Mouse (Mus musculus) cerebellum, adult 11 months (tissue): Measurements from ENCODE around the gene Aspdh.

Source experiments
- DNase-seq: peaks from one replicate; pipeline ENCODE4 v3.0.0; 2022

Aspdh gene

GRCm38 (mm10) chr7:44472558-44472885 is 7.3 kb downstream of the Aspdh start:
- peak; percentile 18 for DNase-seq

- DNase-seq: peak; percentile 47
Measured at GRCm38 (mm10) chr7:44472961-44473646, 7.9 kb downstream of the Aspdh start.

- no peak for DNase-seq
Measured at GRCm38 (mm10) chr7:44474419-44474818, 9.2 kb downstream of the Aspdh start.

DNA sequence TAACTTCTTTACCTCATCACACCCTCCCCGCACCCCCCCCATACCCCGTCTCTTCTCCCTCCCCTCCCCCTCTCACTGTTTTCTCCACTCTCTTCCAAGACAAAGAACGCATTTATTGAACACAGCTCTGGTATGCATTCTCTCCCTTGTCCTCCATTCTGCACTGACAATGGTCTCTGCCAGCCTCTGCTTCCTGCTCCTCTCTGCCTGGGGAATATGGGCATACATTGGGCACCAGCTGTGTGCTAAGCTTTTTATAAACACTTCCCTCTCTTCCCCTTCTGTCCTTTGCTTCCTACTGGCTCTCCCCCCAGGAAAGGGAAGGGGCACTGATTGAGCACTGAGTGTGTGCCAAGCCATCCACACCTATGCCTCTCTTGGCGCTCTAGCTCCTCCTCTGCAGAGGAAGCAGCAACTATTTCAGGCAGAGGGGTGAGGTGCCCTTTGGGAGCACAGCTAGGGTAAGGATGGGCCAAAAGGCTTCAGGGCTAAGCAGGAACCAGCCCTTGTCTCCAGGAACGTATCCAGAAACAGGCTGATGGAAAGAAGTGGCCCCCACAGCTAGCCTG is 9.9 kb downstream of the Aspdh start:
- no peak for DNase-seq

DNA sequence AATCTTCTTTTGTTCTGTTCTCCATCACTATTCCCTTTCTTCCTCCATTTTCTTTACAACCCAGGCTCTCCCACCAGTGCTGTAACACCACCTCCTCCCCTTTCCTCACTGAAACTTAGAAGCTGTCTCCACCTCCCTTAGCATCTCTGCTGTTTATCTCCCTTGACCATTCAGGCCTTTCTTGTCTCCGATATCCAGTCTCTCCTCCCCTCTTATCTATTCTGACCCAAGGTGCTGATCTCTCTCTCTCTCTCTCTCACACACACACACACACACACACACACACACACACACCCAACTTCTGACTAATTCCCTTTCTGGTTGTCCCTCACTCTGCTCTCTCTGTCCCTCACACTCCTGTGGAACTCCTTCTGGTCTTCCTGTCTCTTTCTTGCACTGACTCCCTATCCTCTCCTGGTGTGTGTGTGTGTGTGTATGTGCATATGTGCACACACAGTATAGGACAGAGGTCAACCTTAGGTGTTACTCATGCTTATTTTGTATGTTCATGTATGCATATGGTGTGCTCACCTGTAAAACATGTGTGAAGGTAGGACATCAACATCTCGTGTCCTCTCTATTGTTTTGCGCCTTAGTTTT is 17.7 kb downstream of the Aspdh start:
- no peak for DNase-seq

DNA sequence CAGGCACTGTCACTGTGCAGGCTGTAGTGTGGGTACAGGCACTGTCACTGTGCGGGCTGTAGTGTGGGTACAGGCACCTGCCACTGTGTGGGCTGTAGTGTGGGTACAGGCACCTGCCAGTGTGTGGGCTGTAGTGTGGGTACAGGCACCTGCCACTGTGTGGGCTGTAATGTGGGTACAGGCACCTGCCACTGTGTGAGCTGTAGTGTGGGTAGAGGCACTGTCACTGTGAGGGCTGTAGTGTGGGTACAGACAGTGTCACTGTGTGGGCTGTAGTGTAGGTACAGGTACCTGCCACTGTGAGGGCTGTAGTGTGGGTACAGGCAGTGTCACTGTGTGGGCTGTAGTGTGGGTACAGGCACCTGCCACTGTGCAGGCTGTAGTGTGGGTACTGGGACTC is 18.9 kb downstream of the Aspdh start:
- no peak for DNase-seq

- DNase-seq: peak; percentile 79
Measured at GRCm38 (mm10) chr7:44484841-44485571, 19.8 kb downstream of the Aspdh start.

DNA sequence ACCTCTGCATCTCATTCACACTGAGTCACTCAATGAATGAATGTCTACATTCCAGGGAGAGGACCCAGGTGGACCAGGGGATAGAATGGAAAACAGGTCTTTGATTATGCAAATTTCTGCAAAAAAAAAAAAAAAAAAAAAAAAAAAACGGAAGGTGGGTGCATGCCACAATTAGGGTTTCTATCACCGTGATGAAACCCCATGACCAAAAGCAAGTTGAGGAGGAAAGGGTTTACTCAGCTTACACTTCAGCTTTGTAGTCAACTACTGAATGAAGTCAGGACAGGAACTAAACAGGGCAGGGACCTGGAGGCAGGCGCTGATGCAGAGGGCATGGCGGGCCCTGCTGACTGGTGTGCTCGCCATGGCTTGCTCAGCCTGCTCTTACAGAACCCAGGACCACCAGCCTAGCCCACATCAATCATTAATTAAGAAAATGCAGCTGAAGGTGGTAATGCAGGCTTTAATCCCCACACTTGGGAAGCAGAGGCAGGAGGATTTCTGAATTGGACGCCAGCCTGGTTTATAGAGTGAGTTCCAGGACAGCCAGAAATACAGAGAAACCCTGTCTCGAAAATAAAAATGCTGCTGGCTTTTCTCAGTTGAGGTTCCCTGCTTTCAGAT is 20.5 kb downstream of the Aspdh start:
- no peak for DNase-seq

DNA sequence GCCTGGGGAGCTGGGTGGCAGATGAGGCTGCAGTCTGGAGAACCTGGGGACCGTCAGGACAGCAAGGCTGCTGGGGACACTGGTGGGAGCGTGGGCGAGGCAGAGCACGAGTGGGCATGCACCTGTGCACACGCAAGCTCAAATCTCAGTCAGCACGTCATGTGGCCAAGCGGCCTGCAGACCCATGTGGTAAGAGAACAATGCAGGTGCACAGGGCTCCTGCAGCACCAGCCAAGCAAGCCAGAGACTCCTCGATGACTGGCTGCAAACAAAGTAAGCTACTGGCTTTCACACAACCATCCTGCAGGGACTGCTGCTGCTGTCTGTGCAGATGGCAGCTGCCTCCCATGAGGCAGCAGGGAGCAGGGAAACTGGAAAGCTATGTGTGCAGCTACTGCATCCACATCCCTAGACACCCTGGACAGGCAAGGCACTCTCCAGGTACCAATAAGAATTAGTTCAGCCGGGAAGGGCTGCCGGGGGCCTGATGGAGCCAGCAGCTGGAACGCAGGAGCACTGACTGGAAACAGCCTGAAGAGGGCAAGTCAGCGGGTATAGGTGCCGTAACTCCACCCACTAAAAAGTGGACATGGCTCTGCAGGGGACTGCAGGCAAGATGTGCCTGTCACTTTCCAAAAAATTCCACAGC is 21.9 kb downstream of the Aspdh start:
- no peak for DNase-seq

- no peak for DNase-seq
Measured at GRCm38 (mm10) chr7:44487936-44488335, 22.7 kb downstream of the Aspdh start.

DNA sequence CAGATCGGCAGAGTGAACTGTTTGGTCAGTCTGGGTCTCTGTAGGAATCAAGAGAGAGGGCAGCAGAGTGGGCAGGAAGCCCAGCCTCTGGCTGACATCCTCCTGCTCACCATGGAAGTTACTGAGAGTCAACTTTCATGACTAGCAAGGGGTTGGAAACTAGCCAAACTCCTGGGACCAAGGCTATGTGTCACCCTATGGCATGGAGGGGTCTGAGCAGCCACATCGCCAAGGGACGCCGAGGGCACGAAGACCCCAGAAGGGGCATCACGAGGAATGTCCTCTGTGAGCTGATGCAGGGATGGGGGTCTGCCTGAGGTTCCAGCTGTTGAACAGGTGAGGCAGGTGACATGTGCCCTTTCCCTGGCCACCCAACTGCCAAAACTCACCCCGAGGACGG is 23.4 kb downstream of the Aspdh start:
- no peak for DNase-seq

DNA sequence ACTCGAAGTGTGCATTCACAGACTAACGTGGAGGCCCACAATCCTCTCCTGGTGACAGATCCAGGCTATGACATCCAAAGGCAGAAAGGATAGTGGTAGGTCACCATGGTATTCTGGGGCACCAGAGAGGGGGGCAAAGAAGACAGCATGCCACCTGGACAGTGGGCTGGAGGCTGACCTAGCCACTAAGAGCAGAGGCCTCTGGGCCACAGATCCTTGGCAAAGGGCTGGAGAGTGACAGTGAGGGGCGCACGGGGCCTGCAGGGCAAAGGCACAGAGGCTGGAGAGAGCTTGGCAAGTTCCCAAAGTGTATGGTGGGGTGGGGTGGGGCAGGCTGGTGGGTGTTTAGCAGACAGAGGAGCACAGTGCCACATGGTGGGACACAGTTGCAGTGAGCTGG is 25.1 kb downstream of the Aspdh start:
- DNase-seq: no peak

GRCm38 (mm10) chr7:44491391-44491790 is 26.2 kb downstream of the Aspdh start:
- no peak for DNase-seq

DNA sequence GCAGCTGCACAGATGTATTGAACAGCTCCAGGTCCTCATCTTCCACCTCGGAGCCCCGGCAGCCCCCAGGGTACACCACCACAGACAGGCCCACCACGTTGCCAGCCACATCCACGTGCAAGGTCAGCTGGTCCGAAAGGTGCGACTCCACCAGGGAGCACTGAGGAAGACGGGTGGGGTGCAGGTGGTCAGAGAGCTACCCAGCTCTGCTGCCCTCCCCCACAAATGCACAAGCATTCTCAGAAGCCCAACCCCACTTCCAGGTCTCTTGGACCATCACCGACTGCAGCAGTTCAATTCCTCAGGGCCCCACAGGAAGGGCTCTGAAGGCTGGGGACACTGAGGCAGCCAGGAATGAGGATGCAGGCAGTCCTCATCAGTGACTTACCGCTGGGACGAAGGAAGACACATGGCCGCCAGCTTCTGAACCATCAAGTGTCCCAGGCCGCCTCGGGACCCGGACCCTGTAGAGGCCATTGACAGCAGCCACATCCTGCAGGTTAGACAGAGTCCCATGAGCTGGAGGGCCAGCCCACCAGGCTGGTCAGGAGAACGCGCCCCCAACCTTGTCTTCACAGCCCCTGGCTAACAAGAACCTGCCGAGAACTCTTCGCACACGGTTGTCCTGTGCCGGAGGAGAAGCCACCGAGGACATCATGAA is 27.1 kb downstream of the Aspdh start:
- DNase-seq: no peak

DNA sequence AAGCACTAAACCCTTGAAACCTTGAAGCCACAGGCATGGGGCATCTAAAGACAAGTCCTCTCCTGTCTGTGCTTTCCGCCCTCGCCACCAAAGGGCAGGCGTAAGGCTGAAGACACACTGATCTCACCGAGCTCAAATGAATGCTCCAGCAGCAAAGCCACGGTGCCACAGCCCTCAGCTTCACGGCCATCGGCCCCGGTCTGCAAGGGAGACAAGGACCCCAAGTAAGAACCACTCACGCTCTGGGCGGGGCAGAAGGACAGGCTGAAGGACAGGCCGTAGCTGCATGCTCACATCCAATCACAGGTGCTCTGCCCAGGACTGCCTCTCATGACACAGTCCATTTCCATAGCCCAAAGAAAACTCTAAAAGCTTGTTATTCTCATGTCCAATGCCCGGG is 29.5 kb downstream of the Aspdh start:
- no peak for DNase-seq

DNA sequence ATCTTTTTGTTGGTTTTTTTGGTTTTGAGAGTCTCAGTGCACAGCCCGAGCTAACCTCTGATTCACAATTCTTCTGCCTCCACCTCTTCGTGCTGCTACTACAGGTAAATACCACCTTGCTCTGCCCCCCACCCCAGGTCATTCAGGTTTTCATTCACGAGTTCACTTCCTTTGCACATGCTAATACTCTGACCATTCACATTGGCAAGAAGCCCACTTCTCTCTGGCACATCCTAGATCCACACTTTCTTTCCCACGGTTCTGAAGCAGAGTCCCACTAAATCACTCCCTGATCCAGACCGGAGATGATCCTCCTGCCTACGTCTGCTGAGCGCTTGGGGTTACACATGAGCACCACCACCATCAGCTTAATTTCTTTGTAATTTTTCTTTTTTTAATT is 29.9 kb downstream of the Aspdh start:
- DNase-seq: no peak

DNA sequence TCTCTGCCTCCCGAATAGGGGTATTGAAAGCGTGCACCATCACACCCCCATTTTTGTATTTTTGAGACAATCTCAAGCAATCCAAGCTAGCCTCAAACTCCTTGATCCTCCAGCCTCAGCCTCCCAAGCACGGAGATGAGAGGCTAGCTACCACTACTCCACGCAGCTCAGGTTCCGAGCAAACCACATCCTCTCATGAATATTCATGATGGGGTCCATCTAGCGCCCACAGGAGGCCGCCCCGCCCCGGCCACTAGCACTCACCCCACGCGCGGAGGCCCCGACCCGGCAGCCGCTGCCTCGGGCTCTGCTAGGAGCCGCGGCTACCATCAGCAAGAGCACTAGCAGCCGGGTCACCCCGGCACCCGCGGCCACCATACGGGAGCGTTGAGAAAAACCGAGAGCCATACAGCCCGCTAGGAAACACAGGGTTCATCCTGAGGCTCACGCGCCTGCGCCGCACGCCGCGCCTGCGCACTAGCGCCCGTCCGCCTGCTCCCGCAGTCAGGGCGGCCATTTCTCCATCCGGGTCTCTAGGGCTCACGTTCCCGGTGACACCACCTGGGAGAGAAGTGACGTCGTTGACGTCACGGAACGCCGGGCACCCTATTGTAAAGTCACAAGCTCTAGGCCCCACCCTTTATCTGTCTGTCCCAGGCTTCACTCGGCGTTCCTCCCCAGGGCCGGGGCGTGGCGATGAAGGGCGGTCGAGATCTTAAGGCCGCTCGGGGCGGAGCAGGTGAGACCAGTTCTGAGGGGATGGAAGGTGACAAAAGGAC is 31.0 kb downstream of the Aspdh start, which contains the start of the genes Emc10 and Fam71e1:
Gene Emc10, minus strand, starts transcription at position 538 of the 779 bp plus-strand sequence.
Gene Fam71e1, plus strand, starts transcription at position 590 of the 779 bp plus-strand sequence.
- DNase-seq: peak; percentile 99

DNA sequence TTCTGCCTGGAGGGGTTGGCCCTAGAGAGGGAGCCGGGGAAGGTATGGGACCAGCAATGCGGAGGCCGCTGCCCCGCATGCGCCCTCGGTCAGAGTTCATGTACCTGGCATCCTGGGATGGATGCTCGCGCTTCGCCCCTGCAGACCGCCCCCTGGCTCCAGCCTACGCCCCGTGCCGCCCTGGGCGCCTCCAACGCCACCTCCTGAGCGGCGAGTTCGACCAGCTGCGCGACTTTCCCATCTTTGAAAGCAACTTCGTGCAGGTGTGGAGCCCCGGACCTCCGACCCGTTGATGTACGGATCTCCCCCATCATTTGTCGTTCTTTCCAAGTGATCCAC is 31.5 kb downstream of the Aspdh start:
- no peak for DNase-seq

- no peak for DNase-seq
Measured at GRCm38 (mm10) chr7:44497361-44498055, 32.3 kb downstream of the Aspdh start.

DNA sequence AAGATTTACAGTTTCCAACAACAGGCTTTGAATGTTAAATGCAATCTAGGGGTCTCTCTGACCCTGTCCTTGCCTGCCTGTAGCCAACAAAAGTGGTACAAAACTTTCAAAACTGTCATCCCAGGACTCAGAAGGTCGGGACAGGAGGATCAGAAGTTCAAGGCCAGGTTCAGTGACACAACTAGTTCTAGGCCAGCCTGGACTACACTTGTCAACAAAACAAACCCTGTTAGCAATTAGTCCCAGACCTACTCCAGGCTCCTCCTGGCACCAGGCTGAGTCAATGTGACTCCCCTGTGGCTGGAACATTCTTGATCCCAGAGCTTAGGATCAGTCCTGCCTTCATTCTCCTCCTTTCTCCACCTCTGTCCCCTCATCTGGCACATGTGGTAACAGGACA is 33.7 kb downstream of the Aspdh start:
- no peak for DNase-seq

GRCm38 (mm10) chr7:44500046-44500445 is 34.9 kb downstream of the Aspdh start:
- no peak for DNase-seq
